Mouse (Mus musculus) fibroblast of lung, adult 2 months (primary cell): ENCODE measurements around the gene Sorbs1.

ENCODE experiments used
- DNase-seq: peaks from one replicate; pipeline ENCODE4 v3.0.0-alpha.2; 2011; ENCODE audit warnings: low read depth

Gene Sorbs1

DNA sequence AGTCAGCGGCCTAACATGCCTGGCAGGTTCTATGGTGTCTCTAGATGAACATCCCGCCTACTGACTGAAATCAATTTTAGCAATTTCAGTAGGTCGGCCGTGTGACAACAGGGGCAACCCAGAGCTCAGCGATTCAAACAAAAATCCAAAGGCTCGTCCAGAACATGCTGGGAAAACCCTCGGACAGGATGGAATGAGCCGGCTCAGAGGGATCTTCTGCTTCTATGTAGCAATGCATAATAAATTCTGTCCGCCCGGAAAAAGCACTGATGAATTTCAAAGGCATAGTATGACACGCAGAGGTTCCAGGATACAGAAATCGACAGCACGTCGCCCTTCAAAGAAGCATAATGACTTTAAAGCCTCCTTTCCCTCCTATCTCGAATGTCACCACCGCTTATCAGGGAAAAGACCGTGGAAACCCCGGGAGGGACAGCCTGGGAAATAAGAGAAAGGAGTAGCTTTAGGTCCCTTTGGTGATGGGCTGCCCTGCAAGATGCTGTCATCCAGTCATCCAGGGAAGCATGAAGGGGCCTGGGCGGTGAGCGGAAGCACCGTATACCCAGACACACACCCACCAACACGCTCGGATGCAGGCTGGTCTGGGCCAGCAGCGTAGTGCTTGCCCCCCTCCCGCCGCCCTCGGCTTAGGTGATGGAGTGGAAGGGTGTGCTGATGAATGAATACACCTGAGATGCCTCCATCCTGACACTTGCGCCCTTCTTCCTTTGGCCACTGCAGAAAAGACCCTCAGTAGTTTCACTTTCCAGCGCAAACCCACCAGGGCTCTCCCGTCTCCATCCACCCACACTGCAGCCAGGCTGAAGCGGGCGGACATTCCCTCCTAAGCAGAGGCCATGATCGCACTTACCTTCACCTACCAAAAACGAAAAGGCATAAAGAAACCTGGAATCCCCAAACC, 818 bp downstream of the Sorbs1 start:
- DNase-seq, result no peak

DNA sequence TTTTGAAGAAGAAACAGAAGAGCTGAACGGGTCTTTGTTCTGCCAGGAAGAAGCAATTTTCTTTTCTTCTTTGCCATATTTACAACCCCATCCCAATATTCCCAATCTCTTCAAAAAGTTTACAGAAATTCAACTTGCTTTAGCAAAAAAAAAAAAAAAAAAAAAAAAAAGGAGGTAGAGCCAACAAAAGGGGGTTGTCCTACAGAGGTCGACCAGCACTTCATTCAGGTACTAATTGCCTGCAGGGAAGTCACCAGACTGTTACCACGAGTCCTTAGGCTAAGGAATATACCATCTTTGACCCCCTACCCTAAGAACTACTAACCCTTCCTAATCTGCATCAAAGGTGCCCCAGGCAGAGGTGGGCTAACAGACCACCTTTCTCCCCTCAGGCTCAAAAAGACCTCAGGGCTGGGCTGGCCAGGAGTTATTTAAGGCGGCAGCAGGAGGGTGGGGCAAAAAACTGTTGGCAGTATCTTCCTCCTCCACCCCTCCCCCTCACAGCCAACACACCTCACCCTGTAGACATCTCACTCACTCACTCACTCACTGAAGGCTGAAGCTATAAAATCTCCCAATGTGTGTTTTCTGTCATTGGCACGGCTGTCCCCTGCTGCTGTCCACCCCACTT, 1.8 kb downstream of the Sorbs1 start:
- DNase-seq, result no peak

DNA sequence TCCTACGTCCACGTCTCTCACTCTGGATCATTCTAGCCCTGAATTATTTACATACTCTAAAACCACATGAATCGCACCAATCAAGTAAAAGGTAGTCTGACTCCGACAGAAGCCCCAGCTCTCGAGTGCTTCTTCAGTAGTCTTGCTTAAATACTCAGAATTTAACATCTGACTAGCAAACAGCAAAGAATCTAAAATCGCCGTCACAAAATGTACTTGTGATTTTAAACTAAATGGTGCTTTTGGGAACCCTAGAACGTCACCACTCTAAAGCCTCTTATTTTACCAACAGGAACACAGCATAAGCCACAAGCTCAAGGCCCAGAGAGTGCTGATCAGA, 2.5 kb downstream of the Sorbs1 start:
- no peak for DNase-seq

DNA sequence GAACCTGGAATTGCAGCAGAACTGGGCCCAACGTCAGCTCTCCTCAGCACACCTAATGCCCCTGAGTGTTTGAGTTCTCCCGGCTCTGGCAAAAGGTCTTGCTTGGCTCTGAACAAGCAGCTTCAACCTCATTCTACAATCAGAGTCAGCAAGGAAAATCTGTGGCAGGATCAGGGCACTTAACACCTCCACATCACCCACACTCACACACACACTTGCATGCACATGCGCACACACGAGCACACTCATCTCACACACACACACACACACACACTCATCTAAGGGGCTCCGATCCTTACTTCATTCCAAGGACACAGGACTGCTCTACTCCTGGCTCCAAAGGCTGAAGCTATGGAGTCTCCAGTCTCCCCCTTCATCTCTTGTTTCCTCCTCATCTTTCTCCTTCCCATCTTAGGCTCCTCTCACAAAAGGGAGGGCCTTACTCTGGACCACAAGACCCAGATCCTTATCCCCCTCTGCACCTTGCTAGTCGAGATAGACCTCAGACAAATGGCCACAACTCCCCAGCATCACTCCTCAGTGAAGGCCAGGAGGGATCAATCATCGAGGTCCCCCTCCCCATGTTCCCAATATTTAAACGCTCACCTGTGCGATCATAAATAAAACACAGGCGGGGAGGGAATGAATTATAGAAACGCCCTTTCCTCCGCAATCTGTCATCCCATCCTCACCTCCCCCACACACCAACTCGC, 3.0 kb downstream of the Sorbs1 start:
- DNase-seq, result no peak

DNA sequence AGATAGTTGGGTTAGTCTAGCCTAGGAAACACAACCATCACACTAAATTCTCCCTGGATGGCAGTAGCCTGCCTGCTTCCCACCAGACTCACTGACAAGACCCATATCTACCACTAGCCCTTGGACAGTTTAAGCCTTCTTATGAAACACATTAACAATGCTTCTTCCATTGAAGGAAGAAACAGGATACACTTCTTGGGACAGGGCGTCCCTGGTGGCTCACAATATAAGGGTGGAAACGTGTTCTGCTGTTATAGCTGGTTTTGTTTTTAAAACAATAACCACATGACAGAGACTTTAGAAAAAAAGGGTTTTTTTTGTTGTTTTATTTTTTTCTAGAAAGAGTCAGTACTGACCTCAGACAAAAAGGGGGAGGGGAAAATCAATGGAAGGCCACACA, 4.3 kb downstream of the Sorbs1 start:
- no peak for DNase-seq

DNA sequence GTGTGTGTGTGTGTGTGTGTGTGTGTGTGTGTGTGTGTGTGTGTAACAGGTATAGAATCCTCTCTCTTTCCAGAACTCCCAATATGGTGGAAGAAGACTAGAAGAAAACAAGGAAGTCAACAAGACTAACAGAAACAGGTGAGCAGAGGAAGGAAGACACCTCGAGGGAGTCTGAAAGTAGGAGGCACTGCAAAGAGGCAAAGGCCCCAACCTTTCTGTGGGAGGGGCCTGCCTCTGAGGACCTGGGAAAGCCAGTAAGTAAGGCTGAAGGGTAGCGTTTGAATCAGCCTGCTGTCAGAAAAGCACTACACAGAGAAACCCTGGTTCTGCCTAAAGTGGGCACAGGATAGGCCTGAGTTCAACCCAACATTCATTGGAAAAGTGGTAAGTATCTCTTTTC, 4.7 kb downstream of the Sorbs1 start:
- DNase-seq, result no peak

DNA sequence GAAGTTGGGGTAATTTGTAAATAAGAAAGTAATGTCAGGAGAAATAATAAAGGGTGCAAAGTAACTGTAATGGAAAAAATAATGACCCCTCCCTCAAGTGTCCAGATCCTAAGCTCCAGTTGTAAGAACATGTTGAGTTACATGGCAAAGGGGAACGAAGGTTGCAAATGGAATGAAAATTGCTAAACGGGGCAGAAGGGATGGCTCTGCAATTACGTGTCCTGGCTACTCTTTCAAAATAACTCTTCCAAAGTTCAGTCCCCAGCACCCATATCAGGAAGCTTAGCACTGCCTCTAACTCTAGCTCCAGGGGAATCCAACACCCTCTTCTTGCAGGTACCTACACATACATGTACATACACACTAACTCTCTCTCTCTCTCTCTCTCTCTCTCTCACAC, 6.6 kb downstream of the Sorbs1 start:
- no peak for DNase-seq

DNA sequence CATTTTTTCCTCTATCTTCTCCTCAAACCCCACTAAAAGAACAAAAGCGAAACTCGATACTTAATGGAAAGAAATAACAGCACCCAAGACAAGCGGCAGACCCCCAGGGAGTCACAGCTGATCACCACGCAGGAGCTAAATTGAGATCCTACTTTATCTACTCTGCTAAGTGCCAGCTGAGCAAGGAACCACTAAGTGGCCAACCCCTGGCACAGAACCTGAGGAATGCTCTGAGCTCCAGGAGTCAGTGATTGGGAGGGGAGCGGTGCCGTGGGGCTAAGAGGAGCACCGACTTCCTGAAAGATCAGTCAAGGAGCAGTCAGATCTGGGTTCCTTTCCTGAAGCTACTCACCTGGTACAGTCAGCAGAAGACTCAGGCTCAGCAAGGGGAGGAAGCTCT, 9.2 kb downstream of the Sorbs1 start:
- no peak for DNase-seq

DNA sequence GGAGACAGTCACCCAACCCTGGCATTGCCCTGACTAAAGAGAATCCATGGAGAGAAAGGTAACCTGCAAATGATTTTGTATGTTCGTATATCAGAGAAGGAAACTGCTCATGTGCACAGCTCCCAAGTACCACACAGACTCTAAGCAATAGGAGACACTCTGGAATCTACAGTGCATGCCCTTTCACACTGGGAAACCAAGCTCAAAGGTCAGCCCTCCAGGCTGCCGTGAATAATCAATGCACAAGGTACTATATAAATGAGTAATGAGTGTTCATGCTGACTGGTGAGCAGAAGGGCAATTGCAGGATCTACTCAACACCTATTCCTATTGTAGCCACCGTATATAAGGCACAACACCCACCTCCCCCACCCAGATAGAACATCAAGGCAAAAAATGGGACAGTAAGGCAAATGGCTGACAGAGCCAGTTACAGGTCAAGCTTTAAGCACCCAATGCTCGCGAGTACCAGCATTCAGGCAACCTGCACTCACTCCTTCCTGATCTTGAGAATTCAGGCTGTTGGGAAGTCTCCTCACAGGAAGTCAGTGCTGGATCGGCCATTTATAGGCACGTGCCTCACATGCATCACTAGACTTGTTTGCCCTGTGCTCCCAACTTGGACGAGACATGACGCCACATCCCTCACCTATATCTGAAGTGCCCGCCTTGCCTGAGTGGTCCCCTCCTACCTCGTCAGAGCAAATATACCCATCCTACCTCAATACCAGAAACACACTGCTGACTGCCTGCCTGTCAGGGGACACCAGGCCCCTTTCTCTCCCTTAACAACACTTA, 13.4 kb downstream of the Sorbs1 start:
- DNase-seq, result no peak

DNA sequence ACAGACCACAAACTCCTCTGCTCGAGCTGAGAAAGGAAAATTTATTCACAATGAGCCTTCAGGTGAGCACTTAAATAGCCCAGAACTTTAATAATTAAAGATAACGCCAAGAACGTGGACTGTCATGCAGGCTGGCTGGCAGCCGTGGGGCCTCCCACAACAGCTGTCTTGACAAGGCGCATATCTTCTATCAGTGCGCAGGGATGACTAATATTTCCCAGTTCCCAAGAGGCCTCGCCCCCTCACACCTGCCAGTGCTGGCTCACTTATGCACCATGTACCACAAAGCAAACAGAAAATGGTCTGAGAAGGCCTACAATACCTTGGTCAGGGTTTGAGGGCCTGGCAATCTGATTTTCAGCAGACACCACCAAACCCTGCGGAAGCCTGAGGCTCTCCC, 14.4 kb downstream of the Sorbs1 start:
- no peak for DNase-seq

DNA sequence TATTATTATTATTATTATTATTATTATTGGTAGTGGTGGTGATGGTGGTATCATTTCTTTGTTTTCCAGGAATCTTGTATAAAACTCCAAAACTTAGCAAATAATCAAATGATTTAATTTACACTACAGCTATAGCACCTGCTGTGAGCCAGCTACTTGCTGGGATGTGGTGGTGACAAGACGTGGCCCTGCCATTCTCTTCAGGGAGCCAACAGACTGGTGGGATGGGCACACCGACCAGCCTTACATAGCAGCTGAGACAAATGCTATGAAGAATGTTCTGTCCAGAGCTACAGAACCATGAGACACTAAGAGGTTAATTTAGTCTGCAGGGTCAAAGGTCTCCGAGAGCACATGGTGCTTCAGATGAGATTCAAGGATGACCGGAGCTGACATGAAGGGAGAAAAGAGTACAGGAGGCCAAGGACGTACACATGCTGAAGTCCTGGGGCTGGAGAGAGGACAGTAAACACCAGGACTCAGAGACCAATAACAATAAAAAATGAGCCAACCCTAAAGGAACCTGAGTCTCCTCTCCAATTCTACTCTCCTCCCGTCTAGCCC, 15.3 kb downstream of the Sorbs1 start:
- DNase-seq, result no peak

DNA sequence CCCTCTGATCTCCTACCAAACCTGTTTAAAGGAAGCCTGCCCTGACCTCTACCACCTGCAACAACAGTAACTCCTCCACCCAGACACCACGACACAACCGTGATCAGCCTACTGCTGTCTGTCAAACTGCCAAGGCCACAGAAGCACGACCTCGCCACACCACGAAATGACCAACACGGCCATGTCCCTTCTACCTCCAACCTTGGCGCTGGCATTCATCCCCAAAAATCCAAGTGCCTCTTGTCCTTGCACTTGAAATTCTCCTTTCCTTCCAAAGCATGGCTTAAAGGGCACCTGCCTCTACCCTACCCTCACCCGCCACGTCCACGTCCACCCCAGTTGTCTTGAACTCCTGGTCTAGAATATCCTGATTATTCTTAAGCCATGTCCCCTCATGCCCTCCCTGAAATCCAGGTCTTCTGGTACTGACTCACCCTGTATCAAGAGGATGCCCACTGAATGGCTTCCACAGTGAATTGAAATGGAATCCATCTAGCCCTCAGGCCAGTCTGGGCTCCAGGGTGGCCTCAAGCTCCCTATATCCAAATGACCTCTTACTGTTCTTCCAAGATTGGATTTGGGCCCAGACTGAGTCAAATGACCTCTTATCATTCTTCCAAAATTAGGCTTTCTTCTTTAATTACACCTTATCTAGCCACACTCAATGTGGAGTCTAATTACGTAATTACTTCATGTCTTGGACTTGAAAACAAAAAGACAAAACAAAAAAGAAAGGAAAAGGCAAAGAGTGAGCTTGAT, 16.9 kb downstream of the Sorbs1 start:
- no peak for DNase-seq

DNA sequence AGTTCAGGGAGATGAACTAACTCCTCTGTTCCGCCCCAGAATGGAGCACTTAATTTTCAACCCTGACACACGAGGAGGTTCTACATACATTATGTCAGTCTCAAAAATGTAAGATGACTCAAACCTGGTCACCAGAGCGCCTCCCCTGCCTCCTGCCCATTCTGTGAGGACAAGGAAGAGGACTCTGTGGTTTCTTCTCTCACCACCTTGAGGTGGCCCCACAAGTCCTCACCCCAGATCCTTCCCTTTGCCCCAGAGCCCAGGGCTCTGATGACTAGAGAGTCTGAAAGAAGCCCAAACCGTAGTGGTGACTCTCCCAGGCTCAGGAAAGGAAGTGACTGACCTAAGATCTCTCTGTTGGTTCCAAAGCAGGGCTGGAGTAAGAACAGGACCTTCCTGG, 17.5 kb downstream of the Sorbs1 start:
- DNase-seq, result no peak

DNA sequence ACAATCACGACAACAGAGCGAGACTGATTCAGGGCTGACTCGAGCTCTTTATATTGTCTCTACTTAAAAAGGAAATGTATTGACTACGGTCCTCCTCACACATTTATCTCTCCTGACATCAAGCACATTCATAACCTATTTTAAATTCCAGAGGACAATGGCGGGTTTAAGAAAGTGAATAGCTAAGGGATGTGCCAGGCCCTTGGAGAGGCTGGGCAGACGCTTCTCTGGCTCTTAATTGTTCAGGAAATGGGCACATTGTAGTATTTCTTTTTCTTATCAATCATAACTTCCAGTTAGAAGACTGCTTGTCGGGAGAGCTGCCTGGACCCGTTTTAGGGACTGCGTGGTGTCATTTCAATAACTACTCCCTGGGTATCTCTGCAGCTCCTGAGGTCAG, 20.7 kb downstream of the Sorbs1 start:
- no peak for DNase-seq

DNA sequence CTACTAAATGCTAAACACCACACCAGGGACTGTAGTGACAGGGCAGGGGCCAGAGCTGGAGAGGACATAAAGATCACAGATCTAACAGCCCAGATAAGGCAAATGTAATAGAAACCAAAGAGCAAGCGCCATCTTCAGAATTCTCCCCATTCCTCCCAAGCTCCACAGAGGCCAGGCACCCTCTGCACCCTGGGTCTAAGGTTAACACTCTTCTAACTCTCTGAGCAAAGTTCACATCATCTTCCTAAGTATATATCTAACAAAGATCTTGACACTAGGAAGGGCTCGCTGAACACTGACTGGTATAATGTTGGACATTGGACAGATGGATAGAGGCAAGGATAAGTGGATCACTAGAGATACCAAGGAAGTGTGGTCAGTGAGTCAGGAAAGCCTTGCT, 22.1 kb downstream of the Sorbs1 start:
- DNase-seq, result no peak

DNA sequence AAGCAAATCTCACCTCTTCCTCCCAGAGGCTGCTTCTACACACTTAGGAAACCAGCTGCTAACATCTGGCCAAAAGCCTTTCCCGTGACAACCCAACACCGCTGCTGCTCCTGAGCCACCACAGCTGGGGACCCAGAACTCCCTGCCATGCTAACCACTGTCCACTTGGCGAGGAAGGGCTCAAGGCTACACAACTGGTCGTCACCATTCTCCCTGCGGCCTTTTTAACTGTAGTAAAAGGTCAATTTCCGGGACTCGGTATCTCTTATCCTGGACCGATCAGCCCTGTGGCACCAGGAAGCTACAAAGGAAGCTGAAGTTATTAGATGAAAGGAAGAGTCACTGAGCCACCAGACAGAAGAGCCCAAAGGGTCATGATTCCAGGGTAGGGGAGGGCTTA, 22.8 kb downstream of the Sorbs1 start:
- no peak for DNase-seq

DNA sequence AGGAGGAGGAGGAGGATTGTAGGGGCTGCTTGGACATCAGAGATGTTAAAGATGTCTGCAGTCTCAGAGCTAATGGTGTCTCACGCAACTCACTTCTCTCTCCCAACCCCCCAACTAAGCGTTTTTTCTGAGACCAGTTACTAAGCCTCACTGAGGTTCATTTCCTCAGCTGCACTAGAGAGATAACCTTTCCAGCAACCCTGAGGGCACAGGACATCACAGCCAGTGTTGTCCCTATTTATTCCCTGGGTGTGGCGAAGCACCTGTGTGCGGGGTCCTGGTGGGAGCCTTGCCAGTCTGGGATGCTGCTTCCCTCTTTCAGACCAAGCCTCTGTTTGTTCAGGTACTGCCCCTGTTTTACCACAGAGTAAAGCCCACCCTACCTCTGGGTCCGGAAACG, 23.9 kb downstream of the Sorbs1 start:
- DNase-seq, result no peak

DNA sequence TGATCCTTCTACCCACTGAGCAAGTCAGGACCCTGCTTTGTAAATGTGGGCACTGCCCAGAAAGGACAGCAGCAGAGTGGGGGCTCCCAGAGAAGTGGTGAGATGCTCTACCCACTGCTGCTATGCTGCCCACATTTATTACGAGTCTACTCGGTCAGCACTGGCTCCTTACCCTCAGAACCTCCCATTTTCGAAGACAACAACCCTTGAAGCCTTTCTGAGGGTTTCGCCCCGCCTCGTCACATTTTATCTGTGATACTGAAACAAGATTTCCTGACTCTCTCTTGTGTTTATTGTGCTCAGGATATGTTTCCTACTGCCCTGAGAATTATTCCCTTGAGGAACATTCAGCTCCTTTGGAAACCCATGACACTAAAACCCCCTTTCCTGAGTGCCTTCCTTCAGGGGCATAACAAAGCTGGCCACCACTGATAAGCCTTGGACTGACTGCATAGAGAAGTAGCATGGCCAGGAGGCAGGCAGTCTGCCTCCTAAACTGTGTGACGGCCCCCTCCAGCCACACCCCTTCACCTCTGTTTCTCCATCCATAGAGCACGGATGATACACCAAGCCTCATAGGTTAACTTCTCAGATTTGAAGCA, 24.6 kb downstream of the Sorbs1 start:
- no peak for DNase-seq

DNA sequence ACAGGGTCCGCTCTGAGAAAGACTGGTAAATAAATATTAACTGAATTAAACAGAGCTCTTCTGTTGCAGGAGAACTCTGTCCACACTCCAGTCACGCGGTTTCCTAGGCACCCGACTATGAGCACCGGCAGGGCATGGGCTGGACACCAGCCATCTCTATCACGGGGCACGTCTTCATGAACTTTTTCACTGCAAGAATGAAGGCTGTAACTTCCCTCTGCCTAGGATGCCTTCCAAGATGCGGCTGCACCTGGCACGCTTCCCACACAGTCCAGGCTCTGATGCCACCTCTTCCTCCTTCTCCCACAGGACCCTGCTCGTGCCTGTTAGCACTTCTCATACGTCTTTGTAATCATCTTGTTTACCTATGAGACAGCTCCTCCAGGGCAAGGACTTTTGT, 26.0 kb downstream of the Sorbs1 start:
- DNase-seq, result peak; percentile 88

DNA sequence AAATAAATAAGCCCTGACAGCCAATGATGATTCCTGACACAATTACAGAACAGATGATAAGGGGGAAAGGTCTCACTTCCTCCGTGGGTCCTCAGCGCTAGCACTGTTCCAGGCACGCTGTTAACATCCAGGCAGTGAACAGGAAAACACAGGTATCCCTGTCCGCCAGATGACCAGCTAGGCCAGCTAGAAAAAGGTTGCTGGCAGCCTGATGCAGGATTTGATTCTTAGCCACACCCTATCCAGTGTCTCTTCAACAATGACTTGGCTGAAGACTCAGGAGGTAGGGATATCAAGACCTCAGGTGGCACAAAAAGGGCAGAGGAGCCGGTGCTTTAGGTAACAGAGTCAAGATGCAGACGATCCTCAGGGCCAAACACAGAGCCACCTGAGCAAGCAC, 32.5 kb downstream of the Sorbs1 start:
- no peak for DNase-seq

DNA sequence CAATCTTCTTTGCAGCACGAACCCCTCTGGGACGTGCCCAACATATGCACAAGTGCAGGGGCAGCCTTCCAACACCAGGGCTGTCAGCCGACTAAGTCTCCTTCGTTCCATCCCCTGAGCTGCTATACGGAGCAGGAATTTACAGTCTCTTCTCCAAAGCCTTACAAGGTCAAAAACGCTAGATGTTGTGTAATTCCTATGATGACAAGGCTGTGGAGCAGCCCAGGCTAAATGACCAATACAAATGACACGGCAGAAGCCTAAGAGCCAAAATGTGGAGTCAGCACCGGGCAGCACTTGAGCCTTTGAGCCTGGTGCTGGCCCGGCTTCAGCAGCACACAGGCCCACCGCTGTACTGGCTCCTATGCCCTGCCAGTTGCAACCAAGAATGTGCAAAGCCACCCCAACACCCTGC, 35.4 kb downstream of the Sorbs1 start:
- DNase-seq, result peak; percentile 66
